Mouse (Mus musculus): ENCODE measurements at regions not wholly inside any gene's neighbourhood (a gene's known extent, or its start where the extent isn't known, plus 50 kb on each side); places are given as distances from the start of the nearest gene placed in this dataset.

DNA sequence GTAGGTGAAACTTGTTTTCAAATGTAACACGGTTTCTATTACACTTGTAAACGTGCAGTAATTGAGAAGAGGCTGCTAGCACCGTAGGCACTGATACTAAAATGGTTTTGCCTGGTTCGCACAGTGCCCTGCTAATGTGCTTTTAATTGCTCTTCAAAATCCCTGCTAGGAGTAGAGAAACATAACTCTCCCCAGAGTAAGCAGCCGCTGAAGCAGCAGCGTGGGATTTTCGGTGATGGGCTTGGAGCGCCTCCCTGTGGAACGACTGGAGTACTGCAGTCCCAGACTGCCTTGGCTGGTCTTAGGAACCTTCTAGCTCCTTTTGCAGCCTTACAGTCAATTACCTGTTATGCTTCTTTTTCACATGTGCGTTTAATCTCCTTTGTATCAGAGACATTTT lies 179.5 kb upstream of the Atp11b start:
- TF ChIP-seq POLR2A (IDR thresholded peaks at IDR 0.05; ENCODE audit: insufficient read depth, low read depth, low read length) (no peak), CTCF (IDR thresholded peaks at IDR 0.05; ENCODE audit: insufficient read depth, low read depth, low read length) (peak; percentile 80)
